Mouse (Mus musculus) c-Kit-negative CD71-positive TER-119-positive erythroid progenitor cells, embryonic 14.5 days (primary cell): ENCODE results near the gene Fbxl7.

ENCODE experiments used
- DNase-seq: peaks from one replicate; pipeline ENCODE4 v3.0.0-alpha.2; 2013; ENCODE audit warnings: low read depth, low spot score

Fbxl7 gene

DNA sequence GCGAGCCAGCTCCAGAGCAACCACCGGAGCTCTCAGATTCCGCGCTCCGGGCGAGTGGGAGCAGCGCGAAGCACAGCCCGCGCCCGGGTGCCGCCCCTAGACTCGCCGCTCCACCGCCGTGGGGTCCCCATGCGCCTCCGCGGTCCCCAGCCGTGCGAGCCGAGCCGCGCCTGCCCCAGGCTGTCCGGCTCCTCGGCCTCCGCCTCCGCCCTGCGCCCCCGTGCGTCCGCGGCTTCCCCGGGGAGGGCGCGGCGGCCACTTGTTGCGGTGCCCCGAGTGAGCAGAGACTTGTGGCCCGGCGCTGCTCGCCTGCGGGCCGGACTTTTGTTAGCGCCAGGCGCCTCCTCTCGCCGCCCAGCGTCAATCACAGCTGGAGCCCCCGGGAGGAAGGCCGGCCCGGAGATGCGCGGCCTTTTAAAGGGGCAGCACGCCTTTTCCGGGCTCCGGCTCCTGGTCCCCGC, at the start of gene Fbxl7:
Gene Fbxl7, minus strand, starts transcription at position 330 of the 461 bp plus-strand sequence.
- no peak for DNase-seq

DNA sequence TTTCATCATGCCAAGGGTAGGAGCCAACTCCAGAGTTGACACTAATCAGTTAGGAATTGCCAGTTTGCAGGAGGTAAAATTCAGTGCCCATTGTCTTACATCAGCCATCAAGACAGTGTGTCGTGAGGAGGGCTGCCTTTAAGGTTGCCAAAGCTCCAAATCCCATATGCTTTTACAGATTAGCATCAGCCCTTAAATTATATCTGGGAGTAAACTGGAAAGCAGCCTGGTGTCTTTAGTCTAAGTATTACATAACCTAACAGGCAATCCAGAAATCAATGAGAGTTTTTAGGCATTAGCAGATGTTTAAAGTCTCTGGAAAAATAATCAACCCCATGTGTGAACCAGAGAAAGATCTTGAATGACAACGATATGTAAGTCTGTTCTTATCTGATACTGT, 26.6 kb upstream of the Fbxl7 start:
- no peak for DNase-seq

DNA sequence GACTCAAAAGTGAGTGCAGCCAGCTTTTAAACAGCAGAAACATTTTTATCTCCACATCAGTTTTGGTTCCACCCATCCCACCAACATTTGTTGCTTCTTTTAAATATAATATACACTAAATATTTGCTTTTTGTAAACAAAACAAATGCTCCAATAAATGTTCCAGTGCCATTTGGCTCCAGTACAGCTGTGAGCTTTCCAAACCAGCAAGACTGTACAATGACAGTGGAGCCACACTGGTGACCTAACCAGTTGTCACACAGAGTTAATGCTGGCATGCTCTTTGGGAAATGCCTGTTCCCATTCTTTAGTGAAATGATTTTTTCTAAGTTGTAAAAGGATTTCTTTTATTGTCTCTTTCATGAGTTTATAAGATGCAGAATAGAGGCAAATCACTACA, 18.0 kb upstream of the Fbxl7 start:
- no peak for DNase-seq

DNA sequence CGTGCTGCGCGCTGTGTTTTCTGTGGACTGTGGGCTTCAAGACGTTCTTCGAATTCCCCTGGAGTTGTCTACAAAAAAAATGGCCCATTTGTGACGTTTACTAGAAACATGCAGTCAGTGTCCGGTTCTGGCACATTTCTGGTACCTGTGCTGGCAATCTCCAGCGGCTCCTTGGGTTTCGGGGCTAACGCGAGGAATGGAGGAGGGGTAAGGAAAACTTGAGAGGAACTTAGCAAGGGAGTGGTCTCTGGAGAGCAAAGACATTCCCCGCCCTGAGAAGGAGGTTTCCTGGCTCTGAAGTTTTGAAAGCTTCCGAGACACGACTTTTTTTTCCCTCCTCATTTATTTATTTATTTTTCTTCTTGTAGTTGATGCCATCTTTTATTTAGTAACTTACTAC, 381 bp upstream of the Fbxl7 start:
- no peak for DNase-seq

DNA sequence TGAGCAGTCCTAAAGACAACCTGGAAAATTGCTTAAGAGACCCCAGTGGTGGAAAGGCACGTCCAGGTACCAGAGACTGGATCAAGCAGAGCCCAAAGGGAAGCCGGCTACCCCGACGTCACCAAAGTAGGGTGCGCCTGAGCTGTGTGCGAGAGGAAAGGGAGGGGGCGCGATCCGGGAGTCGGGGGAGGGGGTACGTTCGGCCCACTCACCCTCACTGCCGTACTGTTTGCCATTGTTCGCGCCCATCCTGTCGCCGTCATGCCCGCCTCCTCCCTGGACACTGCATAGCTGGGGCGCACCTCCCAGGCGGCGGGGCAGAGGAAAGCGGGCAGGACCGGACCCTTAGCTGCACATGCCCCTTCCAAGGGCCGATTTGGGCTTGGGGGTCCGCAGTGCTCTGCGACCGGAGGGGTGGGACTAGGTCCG, 565 bp downstream of the Fbxl7 start:
- no peak for DNase-seq

DNA sequence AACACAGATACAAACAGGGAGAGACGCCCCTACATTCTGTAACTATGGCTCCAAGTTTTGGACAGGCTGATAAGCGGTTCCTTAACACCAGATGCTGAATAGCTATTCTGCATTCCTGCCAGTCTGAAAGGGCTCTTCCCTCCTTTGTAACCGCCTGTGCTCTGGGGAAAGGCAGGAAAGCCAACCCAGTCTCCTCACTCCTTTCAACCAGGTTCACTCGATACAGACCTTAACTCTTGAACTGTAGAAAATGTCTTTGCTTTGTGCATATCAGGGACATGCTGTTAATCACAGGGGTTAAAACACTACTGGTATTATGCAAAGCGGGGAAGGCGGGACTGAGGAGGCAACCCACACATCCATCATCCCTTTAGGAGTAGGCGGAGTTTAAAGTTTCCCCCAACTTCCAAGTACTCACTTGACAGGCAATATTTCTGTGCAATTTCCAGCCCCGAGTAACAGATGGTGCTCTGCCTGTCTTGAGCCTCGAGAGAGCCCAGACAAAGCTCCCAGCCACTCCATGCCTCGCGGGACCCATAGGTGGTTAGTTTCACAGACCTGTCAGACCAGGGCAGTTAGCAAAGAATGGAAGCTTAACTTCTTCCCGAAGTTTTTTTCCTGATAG, 1.2 kb downstream of the Fbxl7 start:
- no peak for DNase-seq

DNA sequence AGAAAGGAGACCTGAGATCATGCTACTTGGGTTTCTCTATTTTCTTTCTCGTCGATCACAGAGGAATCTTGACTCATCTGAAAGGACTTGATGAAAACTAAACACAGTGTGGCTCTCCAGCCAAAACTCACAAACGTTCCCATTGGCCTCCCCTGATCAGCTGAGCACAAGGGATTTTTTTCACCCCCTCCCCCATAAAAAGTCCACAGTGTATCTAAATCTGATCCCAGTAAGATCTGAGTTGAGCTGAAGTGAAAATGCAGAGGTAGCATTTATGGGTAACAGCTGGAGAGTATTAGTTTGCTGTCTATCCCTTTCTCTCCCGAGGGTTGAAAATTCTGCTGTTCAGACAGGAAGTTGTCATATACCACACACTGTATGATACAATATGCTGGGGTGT, 2.2 kb downstream of the Fbxl7 start:
- no peak for DNase-seq

DNA sequence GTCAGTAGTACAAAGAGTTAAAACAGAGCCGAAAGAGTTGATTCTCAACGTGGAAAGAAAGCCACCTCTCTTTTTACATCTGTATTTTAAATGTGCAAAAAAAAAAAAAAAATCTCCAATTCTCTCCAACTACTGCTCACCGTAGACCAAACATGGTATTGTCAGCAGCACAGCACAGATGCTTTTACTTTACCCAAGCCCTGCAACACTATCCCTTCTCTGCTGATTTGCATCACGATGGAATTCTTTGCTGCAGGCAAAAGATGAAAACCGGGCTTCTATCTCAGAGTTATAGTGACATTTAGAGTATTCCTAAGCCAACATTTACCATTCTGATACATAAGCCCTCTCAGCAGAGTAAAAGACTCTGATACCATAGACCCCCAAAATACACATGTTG, 5.4 kb downstream of the Fbxl7 start:
- DNase-seq: no peak

DNA sequence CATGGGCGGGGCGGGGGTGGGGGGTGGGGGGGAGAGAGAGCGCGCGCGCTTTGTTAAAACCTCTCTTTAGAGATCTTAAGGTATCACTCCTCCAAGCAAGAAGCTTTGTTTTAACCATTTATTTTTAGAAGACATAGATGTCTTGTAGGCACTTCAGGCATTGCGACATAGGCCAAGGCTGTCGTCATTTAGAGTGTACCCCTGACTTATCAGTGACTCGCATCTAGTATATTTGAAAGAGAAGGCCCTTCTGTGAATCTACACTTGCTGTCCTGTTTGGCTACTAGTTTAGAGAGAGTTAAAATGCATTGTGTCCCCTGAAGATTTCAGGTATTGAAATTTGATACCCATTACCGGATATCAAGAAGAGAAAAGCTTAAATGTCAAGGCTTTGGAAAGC, 7.2 kb downstream of the Fbxl7 start:
- no peak for DNase-seq

DNA sequence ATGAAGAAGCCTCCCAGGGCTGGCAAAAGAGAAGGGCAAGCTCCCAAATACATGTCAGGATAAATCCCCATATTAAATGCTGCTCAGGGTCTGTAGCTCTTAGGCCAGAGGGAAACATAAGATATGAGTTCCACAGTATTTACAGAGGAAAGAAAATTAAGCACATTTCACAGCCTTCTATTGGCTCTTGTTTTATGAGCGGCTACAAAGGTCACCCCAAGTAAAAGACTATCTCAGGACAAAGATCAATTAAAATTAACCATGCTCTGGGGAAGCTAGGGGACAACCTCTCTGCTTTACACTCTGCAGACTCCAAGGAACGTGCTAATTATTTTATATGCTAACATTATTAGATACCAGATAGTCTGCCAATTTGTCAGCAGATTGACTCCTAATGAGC, 9.4 kb downstream of the Fbxl7 start:
- DNase-seq: no peak

DNA sequence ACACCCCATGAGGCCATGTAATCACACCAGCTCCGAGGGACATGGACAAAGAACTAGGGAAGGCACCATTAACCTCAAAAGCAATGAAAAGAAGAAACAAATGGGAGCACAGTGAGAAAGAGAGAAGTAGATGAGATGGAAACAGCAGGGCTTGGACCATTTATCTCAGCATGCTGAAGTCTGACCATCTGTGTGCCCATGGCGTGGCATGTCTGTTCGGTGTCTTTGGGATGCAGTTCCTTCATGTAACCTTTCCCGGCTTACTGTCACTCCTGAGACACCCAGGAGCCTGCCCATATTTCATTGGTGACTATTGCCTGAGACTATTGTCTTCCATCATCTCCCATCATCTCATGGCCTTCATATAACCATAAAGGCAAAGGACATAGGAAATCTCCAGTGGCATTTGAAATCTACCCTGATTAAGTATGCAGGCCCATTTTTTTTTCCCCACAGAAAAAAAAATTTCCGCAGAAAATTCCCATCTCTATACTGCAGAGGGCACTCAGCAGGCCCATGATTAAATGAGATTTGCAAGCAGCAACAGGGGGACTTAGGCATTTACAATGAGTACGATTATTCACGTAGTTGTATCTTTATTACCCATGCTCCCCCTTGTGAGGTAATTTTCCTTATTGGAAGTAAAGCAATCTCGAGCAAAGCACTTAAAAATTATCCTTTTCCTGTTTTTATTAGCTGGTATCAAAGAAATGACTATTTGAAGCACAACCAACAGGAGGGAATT, 15.0 kb downstream of the Fbxl7 start:
- no peak for DNase-seq

DNA sequence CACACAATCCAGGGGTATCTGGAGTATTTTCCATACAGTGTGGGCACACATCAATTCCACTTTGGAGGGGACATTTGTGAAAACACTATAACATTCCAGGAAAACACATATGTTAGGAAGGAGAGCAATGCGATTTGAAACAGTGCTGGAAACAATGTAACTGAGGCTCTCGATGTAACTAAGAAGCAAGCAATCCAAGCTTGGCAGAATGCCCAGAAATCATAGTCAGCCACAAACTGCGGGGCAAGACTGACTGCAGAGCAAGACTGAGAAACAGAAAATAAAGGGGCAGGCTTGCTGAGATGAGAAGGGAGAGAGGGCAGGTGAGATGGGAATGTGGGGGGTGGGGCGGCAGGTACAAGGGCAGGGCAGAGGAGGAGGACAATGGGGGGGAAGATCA, 19.7 kb downstream of the Fbxl7 start:
- DNase-seq: no peak

DNA sequence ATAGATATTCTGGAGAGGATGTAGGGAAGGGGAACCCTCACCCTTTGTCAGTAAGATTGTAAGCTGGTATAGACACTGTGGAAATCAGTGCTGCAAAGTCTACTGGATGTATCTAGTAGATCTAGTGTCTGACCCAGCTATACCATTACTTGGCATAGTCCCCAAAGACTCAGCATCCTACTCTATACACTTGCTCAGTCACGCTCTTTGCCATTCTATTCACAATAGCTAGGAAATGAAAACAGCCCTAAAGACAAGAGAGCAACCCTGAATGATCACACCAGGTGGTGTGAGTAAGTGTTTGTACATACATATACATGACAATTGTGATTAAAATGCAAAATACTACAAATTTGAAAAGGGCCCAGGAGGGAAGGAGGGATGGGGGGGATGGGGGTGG, 23.1 kb downstream of the Fbxl7 start:
- no peak for DNase-seq

DNA sequence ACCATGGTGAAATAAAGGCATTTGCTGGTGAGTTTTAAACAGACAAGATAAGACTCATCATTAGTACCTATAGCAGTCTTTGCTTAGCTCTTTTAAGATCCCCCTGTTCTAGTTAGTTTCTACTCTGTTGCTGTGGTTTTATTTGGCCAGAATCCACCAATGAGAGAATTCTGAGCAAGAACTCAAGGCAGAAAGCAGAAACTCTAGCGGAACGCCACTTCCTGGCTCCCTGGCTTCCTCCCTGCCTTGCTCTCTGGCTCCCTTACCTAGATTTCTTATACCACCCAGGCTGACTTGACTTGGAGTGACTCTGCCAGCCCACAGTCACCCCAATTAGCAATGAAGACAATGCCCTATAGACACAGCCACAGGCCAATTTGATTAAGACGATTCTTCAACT, 26.2 kb downstream of the Fbxl7 start:
- DNase-seq: no peak

DNA sequence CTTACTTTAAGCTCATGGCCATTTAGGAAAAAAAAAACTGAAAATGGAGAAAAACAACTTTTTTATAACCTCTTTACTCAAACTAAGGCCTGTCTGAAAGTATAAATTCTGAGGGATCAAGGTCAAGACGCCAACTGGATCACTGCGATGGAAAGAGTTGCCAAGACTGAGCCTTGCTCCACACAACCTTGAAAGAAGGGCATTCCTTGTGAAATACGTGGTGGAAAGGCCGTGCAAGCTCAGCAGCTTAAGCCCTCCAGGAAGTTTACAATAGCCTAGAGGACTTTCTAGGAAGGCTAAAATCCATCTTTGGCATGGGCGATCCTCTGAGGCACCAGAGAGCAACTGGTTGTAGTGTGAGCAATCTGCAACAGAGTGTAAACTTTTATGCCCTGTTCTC, 27.9 kb downstream of the Fbxl7 start:
- no peak for DNase-seq

DNA sequence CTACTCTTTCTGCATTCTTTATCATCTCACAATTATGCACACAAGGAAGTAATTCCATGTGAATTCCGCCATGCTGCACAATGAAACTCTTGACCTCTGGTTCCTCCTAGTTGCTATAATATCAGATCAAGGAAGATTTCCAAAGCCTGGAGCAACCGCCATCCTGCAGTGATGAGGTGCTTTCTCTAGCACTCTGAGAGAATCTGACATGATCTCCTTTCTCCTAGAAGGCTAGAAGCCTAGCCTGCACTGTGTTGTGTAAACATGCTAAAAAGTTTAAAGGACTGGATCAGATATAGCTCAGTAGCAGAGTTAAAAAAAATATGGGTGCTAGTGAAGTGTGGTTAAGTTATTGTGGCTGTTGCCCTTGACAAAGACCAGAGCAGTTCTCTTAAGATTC, 33.2 kb downstream of the Fbxl7 start:
- DNase-seq: no peak

DNA sequence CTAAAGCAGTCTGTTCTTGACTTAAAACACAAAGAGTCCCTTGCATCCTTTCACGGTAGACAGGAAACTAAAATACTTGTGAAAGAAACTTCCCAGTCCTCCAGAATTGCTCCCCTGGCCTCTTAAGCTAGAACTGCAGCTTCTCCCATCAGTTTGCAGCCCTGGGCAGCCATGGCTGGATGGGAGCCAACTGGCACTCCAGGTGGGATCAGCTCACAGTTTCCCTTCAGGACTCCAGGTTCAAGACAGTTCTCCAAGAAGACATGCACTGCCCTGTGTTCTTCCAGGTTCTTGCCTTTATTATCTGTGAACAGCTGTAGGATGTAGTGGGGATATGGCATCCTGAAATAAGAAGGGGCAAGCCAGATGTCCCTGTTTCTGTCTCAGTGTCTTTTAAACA, 45.8 kb downstream of the Fbxl7 start:
- no peak for DNase-seq

DNA sequence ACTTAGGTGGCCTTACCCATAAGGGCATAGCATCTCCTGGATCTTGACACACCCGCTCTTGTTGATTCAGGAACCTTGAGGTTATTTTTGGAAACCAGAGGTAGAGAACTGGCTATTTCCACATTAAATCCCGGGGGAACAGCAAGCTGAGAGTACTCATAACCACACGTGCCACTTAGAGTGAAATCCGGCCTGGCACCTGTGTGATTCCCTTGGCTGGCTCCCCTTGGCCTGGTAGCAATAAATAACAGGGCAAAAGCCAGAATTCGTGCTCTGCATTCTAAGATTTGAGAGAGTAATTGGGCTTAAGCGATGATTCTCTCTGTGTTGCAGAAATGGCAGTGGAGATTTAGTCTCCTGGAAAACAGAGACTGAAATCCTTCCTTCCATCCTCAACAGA, 53.2 kb downstream of the Fbxl7 start:
- no peak for DNase-seq

DNA sequence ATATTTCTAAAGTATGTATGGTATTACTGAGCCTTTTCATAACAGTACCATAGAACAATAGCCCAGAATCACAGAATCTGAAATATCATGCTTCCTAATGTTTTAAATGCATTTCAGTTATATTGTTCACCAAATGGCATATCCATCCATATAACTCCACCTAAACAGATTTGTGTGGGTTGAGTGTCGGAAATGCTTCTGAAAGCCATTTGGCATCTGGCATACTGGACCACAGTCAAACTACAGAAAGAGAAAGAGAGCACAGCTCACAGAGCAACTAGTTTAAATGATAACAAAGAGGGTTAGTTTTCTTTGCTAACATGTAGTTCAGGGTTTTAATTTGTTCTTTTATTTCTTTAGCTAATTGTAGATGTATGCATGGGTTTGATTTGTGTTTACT, 57.0 kb downstream of the Fbxl7 start:
- DNase-seq: no peak

DNA sequence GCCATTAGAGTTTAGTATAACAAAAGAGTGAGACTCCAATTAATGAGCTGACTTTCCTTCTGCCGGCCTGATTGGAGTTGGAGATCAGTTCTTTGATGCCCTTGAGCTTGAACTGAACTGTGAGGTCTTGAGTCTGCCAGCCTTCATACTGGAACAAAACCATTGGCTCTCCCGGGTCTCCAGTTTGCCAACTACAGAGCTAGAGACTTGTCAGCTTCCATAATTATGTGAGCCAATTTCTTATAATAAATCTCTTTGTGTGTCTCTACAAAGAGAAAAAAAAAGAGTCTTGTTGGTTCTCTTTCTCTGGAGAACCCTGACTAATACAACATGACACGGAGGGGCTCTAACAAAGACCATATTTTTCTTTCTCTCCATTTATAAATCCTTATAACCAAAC, 58.2 kb downstream of the Fbxl7 start:
- DNase-seq: no peak

DNA sequence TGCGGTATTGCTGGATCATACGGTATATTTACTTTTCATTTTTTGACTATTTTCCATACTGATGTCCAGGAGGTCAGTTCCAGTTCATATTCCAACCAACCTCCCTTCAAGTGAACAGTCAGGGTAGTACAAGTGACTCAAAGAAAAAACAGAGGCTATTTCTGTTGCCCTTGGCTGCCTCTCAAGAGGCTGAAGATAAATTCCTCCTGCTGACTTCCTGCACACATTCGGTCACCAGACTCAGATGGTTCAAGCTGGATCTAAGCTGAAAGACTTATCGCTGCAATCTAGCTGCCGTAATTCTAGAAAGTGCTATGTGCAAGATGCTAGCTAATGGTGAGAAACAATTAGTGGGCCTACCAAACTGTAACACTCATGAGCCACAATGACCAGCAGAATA, 61.0 kb downstream of the Fbxl7 start:
- no peak for DNase-seq

DNA sequence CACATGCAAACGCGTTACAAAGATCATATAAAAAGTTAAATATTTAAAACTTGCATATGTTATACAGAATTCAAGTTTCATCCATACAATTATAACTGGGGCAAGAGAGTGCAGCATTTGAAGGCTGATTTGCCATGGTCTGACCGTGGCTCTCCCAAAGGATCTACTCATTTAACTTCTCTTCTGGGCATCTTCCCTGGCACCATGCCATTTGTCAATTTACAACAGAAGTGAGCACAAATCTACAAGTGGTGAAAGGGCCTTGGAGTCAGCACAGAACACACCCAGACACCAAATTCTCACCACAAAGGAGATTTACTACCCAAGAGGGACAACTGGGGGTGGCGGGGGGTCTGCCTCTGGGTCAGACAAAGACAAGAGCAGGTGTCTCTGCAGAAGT, 64.2 kb downstream of the Fbxl7 start:
- no peak for DNase-seq

DNA sequence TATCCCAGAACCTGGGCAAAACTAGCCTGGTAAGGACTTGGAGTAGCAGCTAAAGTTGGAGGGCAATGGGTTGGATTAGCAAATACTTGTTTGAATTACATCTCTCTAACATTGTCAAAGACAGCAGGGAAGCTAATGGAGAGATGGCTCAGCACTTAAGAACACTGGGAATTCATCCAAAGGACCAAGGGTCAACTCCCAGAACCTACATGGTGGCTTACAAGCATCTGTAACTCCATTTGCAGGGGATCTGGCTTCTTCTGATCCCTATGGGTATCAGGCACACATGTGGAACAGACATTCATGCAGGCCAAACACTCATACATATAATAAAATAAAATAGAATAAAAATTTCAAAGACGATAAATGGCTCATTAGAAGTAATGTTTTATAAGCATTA, 78.4 kb downstream of the Fbxl7 start:
- DNase-seq: no peak

DNA sequence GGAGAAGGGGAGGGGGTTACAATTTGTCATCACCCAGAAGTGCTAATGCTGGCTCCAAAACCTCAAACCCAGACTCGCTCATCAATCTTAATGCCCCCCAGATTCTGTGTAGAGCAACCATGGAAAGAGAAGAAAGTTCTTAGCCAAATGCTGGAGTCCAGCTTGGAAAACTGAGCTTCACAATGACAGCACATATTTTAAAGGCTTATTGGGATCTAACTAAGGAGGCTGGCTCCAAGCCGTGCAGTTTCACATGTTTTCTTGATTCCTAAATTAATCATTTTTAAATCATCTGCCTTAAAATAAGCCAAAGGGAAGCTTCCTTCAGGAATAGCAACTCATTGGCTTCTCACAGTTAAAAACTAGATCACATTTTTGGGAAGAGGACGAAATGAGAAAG, 82.5 kb downstream of the Fbxl7 start:
- no peak for DNase-seq
